Mouse (Mus musculus) left cerebral cortex, adult 8-10 months (tissue): ENCODE measurements at regions not wholly inside any gene's neighbourhood (a gene's known extent, or its start where the extent isn't known, plus 50 kb on each side); places are given as distances from the start of the nearest gene placed in this dataset.
A peak's percentile ranks its signal among the peaks of the same experiment; 100 is the strongest.

Source experiments
- DNase-seq, 2 experiments: peaks; one replicate each; pipeline ENCODE4 v3.0.0; 2022; ENCODE audit warnings: low spot score in 2 of 2

DNA sequence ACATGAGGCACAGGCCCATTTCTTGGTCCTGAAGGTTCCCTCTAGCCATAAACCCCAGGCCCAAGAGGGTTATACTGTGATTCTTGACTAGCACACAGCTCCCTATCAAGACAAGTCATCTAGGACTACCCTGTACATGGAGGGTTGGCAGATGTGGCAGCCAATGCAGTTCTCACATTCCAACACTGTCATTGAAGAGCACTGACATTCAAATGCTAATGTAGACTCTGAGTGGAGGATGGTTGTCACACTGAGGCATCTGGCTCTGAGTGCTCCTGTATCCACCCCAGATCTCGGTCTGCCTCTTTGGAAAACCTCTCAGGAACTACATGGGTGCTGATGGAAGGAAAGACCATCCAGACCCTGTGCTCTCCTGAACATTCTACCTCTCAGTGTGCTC lies 900.5 kb upstream of the 1700015G11Rik start:
- DNase-seq: no peak

DNA sequence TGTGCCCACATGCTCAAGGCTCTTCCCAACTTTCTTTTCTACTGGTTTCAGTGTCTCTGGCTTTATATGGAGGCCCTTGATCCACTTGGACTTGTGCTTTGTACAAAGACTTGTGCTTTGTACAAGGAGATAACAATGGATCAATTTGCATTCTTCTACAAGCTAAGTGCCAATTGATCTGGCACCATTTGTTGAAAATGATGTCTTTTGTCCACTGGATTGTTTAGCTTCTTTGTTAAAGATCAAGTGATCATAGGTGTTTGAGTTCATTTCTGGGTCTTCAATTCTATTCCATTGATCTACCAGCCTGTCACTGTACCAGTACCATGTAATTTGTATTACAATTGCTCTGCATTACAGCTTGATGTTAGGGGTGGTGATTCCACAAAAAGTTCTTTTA lies 895.8 kb upstream of the 1700015G11Rik start:
- DNase-seq: no peak

DNA sequence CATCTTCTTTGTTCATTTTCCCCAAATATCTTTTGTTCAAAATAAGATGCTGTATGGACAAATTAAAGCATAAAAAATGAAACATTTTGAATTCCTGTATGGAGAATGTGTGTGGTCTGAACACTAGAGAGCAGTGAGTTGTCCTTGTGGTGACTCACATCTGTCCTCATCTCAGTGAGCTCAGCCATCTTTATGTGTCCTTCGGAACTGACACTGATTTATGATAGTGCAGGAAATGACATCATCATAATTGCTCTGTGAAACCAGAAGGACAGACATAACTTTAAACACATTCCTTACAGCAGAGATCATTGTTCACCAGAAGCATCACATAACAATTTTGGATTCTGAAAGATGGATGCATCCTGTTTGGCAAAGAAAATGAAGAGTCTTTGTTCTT lies 850.2 kb upstream of the 1700015G11Rik start:
- DNase-seq: no peak

GRCm38 (mm10) chr7:52822310-52822709 lies 806.8 kb upstream of the 1700015G11Rik start:
- peak in 1 of 2 experiments; percentile 5 for DNase-seq

DNA sequence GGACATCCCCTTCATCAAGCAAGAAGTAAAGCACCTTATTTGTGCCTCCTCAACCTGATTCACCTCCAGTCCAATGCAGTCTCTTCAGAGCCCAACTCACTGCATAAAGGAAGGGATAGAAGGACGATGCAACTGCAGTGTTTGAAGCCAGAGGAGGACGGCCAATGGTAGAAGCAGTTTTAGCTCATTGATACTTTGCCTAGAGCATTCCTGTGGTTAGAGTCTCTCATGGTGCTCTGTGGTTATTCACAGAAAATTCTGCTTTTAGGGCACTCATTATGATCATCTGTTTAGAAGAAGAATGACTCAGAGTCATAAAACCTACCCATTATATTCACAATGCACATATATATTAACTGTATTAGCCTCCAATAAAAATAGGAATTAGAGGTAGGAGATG lies 792.6 kb upstream of the 1700015G11Rik start:
- DNase-seq: no peak
